Mouse (Mus musculus) A20 (cell line): Measurements from ENCODE around the gene Nr2f6.

Experiments
- DNase-seq: peaks from one replicate; pipeline ENCODE4 v3.0.0-alpha.2; 2011; ENCODE audit warnings: low read depth, low spot score

Gene Nr2f6

GRCm38 (mm10) chr8:71391696-71392095 is 9.9 kb upstream of the Nr2f6 start:
- peak; percentile 78 for DNase-seq

DNA sequence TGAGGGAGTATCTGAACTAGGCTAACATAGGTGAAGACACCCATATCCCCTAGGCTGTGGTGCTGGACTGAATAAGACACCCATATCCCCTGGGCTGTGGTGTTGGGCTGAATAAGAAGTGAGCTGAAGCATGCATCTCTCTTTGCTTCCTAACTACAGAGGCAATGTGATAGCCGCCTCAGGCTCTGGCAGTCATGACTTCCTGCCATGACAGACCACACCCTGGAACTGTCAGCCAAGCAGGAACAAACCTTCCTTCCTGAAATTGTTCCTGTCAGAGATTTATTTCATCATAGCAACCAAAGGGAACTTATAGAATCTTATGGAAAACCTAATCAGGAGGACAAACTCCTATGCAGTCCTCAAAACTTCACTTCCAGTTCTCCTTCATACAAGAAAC is 6.5 kb upstream of the Nr2f6 start:
- DNase-seq: no peak

GRCm38 (mm10) chr8:71385212-71385835 is 3.6 kb upstream of the Nr2f6 start:
- peak; percentile 84 for DNase-seq

- peak; percentile 27 for DNase-seq
Measured at GRCm38 (mm10) chr8:71383860-71384259, 2.1 kb upstream of the Nr2f6 start.

DNA sequence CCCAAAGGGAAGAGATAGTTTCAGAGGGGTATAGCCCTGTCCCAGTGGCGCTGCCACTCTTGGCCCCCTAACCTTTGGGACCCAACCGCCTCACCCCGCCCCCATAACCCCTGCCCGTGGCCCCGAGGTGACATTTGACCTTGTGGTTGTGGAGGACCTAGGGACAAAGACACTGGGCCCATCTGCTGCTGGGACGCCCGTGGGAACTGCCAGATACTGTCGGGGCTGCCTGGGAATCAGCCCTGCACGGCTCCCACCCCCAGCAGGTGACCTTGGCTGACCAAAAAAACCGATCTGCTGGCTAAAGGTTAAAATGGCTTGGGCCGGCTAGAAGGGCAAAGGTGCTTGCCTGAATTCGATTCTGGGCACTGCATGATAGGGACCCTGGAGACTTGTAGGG is 1.6 kb upstream of the Nr2f6 start:
- DNase-seq: no peak

DNA sequence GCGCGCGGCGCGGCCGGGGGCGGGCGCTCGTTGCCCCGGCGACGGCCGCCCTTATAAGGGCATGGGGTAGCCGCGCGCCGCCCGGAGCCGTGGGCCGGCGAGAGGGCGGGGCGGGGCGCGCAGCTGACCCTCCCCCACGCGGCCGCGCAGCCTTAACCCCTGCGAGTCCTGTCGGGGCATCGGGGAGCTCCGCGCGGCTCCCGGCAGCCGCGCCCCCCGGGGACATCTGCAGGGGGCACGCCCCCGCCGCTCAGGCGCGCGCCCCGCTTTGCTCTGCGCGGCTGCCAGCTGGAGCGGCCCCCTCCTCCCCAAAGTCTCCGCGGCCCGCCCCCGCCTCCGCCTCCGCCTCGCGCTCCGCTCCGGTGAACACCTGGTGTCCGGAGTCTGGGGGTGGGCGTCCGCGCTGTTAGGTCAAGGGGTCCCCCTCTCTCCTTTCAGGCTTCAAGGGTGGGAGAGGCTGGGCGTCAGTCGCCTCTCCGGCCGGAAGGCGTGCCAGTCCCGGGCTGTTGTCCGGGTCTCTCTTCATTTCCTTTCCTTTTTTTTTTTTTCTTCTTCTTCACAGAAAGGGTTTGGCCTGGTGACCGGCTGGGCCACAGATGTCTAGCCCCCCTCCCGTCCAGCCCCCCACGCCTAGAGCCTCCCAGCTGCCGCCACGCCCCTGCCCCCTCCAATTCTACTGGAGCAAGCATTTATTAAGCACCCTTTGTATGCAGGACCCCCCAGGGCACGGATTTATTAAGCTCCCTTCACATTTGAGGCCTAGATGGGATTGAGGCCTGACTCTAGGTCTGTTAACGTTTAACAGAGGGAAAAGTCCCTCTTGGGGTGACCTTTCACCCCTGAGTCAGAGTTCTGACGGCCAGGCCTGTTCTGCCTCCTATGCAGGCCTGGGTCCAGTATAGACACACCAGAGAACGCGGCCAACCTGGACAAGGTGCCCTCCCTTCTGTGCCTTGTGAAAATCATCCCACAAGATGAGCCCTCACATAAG is 506 bp upstream of the Nr2f6 start:
- DNase-seq: peak; percentile 87

DNA sequence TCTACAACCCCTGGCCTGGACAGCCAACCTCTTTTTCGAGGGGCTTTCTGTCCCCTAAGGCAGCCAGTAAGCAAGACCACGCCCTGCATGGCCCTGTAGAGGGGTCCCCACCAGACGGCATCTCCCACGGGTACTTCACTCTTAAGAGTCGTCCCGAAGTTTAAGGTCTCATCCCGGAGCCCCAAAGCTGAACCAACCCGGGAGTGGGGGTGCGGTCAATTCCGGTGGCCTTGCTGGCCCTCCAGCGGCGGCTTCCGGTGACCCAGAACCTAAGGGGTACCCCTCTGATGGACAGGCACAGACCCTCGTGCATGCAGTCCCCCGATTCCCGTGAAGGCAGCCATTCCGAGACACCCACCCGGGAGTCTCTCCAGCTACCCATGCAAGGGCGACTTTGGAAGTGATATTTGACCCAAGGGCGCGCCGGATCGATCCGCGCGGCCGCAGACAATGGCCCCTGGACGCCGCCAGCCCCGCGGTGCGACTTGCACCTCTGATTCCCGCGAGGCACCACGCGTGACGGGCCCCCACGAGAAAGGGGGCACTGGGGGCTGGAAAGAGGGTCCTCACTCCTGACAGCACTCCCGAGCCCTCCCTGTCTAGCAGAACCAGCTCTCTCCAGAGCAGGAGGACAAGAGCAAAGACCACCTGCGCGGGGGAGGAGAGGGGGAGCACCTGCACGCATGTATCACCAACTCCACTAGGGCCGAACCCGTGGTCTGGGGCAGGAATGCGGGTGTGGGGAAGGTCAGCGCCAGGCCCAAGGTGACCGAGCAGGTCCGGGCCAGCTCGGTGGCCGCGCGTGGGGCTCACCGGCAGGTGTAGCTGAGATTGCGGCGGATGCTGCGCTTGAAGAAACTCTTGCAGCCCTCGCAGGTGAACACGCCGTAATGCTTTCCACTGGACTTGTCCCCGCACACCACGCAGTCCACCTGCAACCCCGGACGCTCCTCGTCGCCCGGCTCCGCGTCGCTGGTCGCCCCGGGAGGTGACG is 1.3 kb downstream of the Nr2f6 start:
- DNase-seq: peak; percentile 48

- no peak for DNase-seq
Measured at GRCm38 (mm10) chr8:71379512-71380075, 2.2 kb downstream of the Nr2f6 start.

DNA sequence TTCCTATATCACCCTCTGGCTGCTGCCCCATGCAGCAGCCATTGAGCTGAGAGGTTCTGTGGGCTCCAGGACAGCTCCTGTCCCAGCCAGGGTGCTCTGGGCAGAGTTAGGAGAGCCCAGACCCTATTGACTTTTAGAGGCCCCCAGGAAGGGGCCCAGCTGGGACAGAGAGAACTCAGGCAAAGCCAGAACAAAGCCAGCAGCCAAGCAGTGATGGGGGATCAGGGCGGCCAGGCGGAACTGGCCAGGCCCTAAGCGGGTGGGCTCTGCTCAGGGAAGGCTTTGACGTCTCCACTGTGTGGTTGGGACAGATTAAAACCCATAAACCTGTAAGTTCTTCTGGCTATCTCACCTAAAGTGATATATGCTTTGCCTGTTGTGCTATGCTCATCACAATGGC is 2.8 kb downstream of the Nr2f6 start:
- DNase-seq: no peak

- peak; percentile 22 for DNase-seq
Measured at GRCm38 (mm10) chr8:71376423-71377030, 5.2 kb downstream of the Nr2f6 start.

DNA sequence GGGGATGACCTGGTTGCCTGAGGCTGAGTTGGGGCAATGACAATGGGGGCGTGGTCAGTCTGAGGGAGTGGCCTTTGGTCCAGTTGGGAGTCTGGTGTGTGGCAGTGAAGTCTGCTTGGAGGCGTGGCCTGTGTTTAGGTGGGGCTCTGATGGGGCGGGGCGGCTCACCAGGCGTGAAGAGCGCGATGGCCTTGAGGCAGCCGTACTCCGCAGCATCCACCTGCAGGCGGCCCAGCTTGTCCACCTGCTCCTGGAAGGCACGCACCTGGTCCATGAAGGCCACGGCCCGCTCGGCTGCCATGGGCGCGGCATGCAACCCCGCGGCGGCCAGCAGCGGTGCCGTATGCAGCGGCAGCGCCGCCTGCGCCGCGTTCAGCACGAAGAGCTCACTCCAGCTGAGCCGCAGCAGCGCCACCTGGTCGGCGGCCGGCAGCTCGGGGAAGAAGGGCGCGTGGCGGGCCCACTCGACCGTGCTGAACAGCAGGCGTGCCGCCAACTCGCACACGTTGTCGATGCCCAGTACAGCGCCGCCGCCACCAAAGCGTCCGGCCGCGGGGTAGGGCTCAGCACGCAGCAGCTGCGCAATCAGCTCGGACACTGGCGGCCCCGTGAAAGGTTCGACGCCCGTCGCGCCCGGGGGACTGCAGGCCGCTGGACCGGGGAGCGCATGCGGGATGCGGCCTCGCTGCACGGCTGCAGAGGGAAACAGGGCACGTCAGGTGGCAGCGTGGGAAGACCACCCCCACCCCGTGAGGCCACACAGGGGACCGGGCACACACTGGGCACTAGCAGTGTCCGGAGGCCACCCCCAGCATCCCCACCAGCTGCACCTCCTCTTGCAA is 6.0 kb downstream of the Nr2f6 start:
- DNase-seq: peak; percentile 90

DNA sequence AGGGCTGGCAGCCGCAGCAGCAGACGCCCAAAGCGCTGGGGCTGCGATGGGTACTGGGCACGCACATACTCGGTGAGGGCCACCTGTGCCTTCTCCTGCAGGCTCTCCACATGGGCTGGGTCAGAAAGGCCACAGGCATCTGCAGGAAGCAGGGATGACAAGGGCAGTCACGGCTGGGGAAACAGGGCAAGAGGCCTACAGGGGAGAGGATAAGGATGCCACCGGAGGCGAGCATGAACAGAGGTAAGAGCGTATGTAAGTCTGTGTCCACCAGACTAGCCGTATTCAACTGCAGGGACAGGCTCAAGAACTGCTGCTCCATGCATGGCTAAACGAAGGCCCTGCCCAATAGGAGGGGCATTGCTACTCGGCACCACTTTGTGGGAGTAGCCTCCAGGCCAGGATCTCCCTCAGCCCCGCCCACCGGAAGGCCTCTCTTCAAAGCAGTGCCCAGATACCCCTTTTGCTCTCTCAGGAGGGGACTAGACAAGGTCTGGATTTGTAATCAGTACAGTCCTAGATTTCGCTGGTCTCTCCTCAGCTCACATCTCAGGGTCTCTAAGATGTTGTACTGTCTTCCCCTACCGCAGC is 7.0 kb downstream of the Nr2f6 start:
- peak; percentile 56 for DNase-seq

DNA sequence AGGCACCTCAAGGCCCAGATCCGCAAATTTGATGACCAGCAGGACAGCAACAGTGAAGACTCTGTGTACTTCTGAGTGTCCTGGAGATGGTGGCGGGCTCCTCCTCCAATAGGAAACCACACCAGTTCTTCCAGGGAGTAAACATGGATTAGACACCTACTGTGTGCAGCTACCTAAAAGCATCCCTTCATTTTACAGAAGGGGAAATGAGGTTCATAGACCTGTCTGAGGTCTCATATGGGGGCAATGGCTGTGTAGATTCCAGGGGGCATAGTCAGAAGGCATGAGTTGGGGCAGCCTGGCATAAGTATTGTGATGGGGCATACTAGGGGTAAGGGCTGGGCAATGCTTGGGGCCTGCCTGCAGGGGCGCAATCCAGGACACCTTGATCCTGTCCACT is 8.8 kb downstream of the Nr2f6 start:
- DNase-seq: no peak

DNA sequence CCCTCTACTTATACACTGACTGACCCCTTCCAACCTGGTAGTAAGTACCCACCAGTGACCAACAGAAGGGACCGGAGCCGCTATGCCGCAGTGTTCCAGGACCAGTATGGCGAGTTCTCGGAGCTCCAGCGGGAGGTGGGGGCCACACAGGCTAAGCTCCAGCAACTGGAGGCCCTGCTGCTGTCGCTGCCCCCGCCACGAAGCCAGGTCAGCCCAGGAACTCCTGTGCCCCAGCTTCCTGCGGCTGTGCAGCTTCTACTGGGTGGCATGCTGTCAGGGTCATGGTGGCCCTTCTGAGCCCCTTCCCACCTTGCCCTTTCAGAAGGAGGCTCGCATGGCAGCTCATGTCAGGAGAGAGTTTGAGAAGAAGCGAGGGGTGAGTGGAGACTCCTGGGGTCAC is 9.3 kb downstream of the Nr2f6 start:
- no peak for DNase-seq

DNA sequence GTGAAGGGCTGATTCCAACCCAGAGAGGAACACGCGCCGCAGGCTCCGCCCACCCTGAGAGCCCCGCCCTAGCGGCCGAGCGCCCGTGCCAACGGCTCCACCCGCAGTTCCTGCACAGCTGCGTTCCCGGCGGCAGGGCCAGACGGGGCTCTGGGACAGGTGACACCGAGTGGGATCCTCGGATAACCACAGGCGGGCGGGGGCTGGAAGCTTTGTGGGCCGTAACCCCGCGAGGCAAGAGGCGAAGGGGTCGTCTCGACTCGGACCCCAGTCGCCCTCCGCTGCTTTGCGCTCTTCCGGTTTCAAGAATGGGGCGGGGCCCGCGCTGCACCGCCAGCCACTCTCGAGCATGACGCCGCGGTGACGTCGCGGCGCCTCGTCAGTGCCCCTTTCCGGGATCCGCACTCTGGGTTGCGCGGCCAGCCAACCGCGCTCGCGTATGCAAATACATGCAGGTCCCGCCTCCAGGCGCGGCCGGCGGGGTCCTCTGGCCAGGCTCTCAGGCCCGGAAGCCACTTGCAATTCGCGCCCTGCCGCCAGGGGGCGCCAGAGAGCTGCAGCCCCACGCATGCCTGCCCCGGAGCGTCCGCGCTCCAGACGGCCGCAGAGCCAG is 10.4 kb downstream of the Nr2f6 start, which contains the start of gene Ocel1:
Gene Ocel1, plus strand, starts transcription at position 63 of the 613 bp plus-strand sequence.
- DNase-seq: peak; percentile 100

GRCm38 (mm10) chr8:71370711-71371235 is 11.0 kb downstream of the Nr2f6 start:
- DNase-seq: no peak

DNA sequence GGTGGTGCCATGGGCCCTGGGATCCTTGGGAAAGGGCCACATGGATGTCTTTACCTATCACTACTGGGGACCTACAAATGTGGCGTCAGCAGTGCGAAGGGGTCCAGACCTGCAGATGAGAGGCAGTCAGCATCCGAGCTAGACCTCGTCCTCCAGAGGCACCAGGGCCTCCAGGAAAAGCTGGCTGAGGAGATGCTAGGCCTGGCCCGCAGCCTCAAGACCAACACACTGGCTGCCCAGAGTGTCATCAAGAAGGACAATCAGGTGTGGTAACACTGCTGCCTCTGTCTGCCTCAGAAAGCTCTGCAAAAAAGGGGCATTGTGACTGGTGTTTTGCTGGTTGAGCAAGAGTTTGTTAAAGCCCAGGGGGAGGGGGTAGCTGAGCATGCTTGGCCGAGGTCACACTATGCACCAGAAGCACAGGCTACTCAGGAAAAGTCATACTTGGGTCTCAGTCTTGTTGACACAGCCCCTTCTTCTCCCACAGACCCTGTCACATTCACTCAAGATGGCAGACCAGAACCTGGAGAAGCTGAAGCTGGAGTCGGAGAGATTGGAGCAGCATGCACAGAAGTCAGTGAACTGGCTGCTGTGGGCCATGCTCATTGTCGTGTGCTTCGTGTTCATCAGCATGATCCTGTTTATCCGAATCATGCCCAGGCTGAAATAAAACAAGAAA is 12.6 kb downstream of the Nr2f6 start:
- DNase-seq: no peak

GRCm38 (mm10) chr8:71368366-71368765 is 13.4 kb downstream of the Nr2f6 start:
- DNase-seq: no peak
